Mouse (Mus musculus) midbrain, embryonic 11.5 days (tissue): ENCODE measurements around the gene Cdk2ap1. TPM values are rescaled to one million over a fixed set of nuclear protein-coding genes. Genes with fewer than 3 reads are reported as not detected.

Experiments used
- ATAC-seq: fragments of 200-750 bp; cut with Nextera tagmentation; 2 replicates; pipeline ENCODE4 v1.8.0; 2017; ENCODE audit warnings: moderate TSS enrichment, moderate library complexity; ENCODE audit not compliant: low FRiP score
- DNase-seq: peaks from one replicate; pipeline ENCODE4 v3.0.0; 2015; ENCODE audit warnings: low spot score; ENCODE audit errors: missing footprints
- H3K27ac ChIP-seq: fragments of 300-500 bp; sonication (generic); 2 replicates; pipeline ENCODE4 v1.5.1; 2014; ENCODE audit warnings: low read depth, low read length
- H3K27me3 ChIP-seq: fragments of 300-500 bp; sonication (generic); 2 replicates; pipeline ENCODE4 v1.6.1; 2014; ENCODE audit warnings: mild to moderate bottlenecking, low read length, moderate library complexity, mixed read lengths; ENCODE audit not compliant: control insufficient read depth, insufficient read depth
- H3K36me3 ChIP-seq: fragments of 300-500 bp; sonication (generic); 2 replicates; pipeline ENCODE4 v1.6.1; 2014; ENCODE audit warnings: mild to moderate bottlenecking, low read length, moderate library complexity, mixed read lengths; ENCODE audit not compliant: control insufficient read depth, insufficient read depth
- H3K4me1 ChIP-seq: fragments of 300-500 bp; sonication (generic); 2 replicates; pipeline ENCODE4 v1.6.1; 2014; ENCODE audit warnings: low read length; ENCODE audit not compliant: control insufficient read depth, insufficient read depth
- H3K4me2 ChIP-seq: fragments of 300-500 bp; sonication (generic); 2 replicates; pipeline ENCODE4 v1.6.1; 2014; ENCODE audit warnings: mild to moderate bottlenecking, moderate library complexity
- H3K4me3 ChIP-seq: fragments of 300-500 bp; sonication (generic); 2 replicates; pipeline ENCODE4 v1.5.1; 2014; ENCODE audit warnings: low read depth, low read length
- H3K9ac ChIP-seq: fragments of 300-500 bp; sonication (generic); 2 replicates; pipeline ENCODE4 v1.6.1; 2014; ENCODE audit warnings: low read length
- H3K9me3 ChIP-seq: fragments of 300-500 bp; sonication (generic); 2 replicates; pipeline ENCODE4 v1.6.1; 2016; ENCODE audit warnings: low read length; ENCODE audit not compliant: control insufficient read depth
- WGBS: fragments of 180-500 bp; shearing (Covaris S2); extraction: QIAGEN DNeasy Blood & Tissue Kit; methylation state at CpG from one replicate; pipeline ENCODE4 v1.1.7; 2014; 5-methylcytosine and 5-hydroxymethylcytosine counted together
- polyA plus RNA-seq: library from polyadenylated mRNA; unstranded; fragments of >200 nt; fragmentation: Nextera tagmentation; extraction: Ambion mirVana; gene quantifications from 2 replicates; pipeline ENCODE4 v1.2.1, GENCODE M21; 2014

Gene Cdk2ap1
- polyA plus RNA-seq, 1 experiment from 2014 or later, result 262 TPM

GRCm38 (mm10) chr5:124337909-124338308 is 25.0 kb downstream of the Cdk2ap1 start:
- Histone ChIP-seq H3K4me1 (peaks cover 6% of the 10 kb centered on the region; the same call in 1 of the 2 replicates), H3K36me3 (no peaks in the 10 kb centered on the region), H3K4me2 (no peak overlapping the region), H3K27ac (no peak overlapping the region), H3K4me3 (no peak overlapping the region), H3K9ac (no peak overlapping the region), H3K9me3 (no peaks in the 10 kb centered on the region), H3K27me3 (no peaks in the 10 kb centered on the region)
- 80% methylated on average over 9 of the region's 9 CpGs for WGBS
- no peak for DNase-seq
- no peak for ATAC-seq

GRCm38 (mm10) chr5:124337103-124337502 is 25.8 kb downstream of the Cdk2ap1 start:
- Histone ChIP-seq H3K27me3 (no peaks in the 10 kb centered on the region), H3K36me3 (no peaks in the 10 kb centered on the region), H3K4me1 (peaks cover 6% of the 10 kb centered on the region; the same call in 1 of the 2 replicates), H3K27ac (no peak overlapping the region), H3K4me3 (no peak overlapping the region), H3K4me2 (no peak overlapping the region), H3K9ac (no peak overlapping the region), H3K9me3 (no peaks in the 10 kb centered on the region)
- 92% methylated on average over 9 of the region's 9 CpGs for WGBS
- ATAC-seq (no peak), DNase-seq (no peak)

DNA sequence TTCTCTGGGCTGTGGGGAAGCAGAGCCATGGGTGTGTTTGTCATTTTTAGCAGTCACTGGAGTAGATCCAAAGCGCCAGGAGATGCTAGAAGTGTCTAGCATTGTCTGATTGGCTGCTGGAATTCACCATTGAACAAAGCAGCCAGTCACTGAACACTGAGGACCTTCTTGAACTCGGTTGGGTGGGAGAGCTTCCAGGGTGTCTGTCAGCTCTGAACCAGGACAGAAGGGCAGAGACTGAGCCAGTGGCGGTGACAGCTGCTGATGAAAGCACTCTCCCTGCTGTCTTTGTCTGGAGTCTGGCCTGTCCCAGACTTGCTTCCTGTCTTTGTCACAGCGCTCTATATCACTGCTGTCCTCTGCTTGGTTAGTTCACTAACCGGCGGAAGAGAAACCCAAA is 28.5 kb downstream of the Cdk2ap1 start:
- no peaks in the 10 kb centered on the region for H3K36me3 ChIP-seq
- no peaks in the 10 kb centered on the region for H3K27me3 ChIP-seq
- ATAC-seq (peak; percentile 83), DNase-seq (no peak)
- H3K4me1 ChIP-seq, result peaks cover 6% of the 10 kb centered on the region; the same call in 1 of the 2 replicates
- H3K9me3 ChIP-seq, result no peaks in the 10 kb centered on the region
- 54% methylated on average over 6 of the region's 6 CpGs for WGBS
- H3K4me3 ChIP-seq, result no peak overlapping the region
- no peak overlapping the region for H3K4me2 ChIP-seq
- H3K27ac ChIP-seq, result peak overlapping the region; percentile 75
- peak overlapping the region; percentile 33; the same call in 1 of the 2 replicates for H3K9ac ChIP-seq

DNA sequence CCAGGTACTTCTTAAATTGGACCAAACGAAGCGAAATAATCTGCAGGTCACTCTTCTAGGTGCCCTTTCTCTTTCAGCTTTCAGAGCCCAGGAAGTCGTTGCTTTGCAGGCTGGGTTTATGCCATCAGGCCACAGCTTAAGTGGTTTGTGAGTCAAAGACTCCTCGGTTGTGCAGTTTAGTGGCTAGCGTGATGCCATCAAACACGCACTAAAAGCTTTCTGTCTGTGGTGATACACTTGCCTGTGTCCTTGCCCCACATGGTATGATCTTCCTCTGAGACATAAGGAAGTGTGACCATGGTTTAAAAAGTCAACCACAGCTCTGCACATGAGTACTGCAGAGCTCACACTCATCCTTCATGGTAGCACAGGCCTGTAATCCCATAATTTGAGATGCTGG is 32.8 kb downstream of the Cdk2ap1 start:
- Histone ChIP-seq H3K27me3 (no peaks in the 10 kb centered on the region), H3K9me3 (no peaks in the 10 kb centered on the region), H3K9ac (no peak overlapping the region), H3K4me1 (peaks cover 20% of the 10 kb centered on the region), H3K4me2 (no peak overlapping the region), H3K4me3 (no peak overlapping the region), H3K27ac (no peak overlapping the region), H3K36me3 (no peaks in the 10 kb centered on the region)
- ATAC-seq, result no peak
- no peak for DNase-seq
- WGBS, result 91% methylated on average over 6 of the region's 6 CpGs

DNA sequence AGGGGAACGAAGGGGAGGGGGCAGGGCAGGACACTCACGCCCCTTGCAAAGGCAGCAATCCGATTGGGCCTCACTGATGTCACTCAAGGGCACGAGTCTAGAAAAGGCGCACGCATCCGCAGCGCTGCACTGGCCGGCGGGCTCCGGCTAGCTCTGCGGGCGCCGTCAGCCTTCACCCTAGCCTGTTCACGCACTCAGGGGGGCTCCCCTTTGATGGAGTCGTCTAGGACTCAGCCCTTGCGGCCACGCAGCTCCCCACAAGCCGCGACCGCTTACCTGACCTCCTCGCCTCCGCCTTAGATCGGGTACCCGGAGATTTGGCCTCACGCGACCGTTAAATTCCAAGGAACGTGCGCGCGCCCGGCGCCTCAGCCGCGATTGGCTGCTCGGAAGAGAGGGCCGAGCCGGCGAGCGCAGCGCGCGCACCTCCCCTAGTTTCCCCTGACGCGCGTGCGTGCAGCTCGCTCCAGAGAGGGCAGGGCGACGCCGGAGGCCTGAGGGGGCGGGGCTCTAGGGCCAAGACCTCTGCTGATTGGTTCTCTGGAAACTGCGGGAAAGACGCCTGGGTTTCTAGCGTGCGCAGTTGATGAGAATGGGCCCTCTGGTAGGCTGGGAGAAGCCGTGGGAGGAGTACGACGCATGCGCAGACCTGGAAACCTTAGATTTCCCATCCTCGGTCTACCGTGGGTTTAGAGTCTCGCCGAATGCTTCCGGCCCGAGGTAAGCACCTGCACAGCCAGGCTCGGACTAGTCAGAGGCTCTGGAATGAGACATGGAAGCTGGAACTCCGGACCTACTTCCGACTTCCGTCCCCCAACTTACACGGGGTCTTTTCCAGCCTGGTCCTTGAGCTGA is 35.1 kb downstream of the Cdk2ap1 start, which contains the start of the genes Mphosph9 and 2810006K23Rik:
TSS of gene Mphosph9 (minus strand) at position 463 of the 855 bp plus-strand sequence.
TSS of gene 2810006K23Rik (plus strand) at position 580 of the 855 bp plus-strand sequence.
- DNase-seq, result peak; percentile 100
- no peaks in the 10 kb centered on the region for H3K9me3 ChIP-seq
- H3K27ac ChIP-seq, result peak within 1 kb of the TSS; percentile 95
- H3K4me2 ChIP-seq, result peak within 1 kb of the TSS; percentile 83
- peak within 1 kb of the TSS; percentile 86 for H3K9ac ChIP-seq
- peak; percentile 98 for ATAC-seq
- H3K4me1 ChIP-seq, result peaks cover 14% of the 10 kb centered on the region
- peaks cover 4% of the 10 kb centered on the region; the same call in 1 of the 2 replicates for H3K36me3 ChIP-seq
- peak within 1 kb of the TSS; percentile 73 for H3K4me3 ChIP-seq
- no peaks in the 10 kb centered on the region for H3K27me3 ChIP-seq
- WGBS, result under 1% methylated on average over 69 of the region's 72 CpGs

DNA sequence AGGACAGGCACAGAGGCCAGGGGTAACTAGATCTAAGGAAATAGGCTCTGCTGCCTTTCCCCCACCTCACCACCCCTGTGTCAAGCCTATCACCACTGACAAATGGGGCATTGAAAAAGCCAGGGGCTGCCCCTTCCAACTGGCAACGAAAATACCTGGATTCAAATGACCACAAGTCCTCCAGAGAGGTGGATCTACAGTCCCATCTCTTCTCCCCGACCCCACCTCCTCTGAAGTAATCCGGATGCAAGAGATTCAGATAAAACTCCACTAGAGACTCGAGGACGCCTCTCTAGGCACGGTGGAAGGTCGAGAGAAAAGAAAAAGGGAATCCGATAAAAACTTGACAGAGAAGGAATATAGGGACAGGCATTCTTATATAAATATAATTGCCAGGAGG is 36.1 kb downstream of the Cdk2ap1 start:
- no peaks in the 10 kb centered on the region for H3K9me3 ChIP-seq
- WGBS, result 4% methylated on average over 8 of the region's 8 CpGs
- ATAC-seq, result no peak

GRCm38 (mm10) chr5:124317648-124318047 is 45.2 kb downstream of the Cdk2ap1 start:
- H3K27me3 ChIP-seq, result no peaks in the 10 kb centered on the region
- H3K9ac ChIP-seq, result no peak overlapping the region
- H3K4me1 ChIP-seq, result no peaks in the 10 kb centered on the region
- WGBS, result 91% methylated on average over 7 of the region's 7 CpGs
- no peaks in the 10 kb centered on the region for H3K9me3 ChIP-seq
- ATAC-seq (no peak), DNase-seq (no peak)
- H3K4me2 ChIP-seq, result no peak overlapping the region
- no peak overlapping the region for H3K4me3 ChIP-seq
- H3K27ac ChIP-seq, result no peak overlapping the region
- H3K36me3 ChIP-seq, result peaks cover 26% of the 10 kb centered on the region

More for the DNA sequence above, 36.1 kb downstream of the Cdk2ap1 start:
- Histone ChIP-seq H3K9ac (peak overlapping the region; percentile 86), H3K36me3 (peaks cover 4% of the 10 kb centered on the region; the same call in 1 of the 2 replicates), H3K27ac (no peak overlapping the region), H3K4me1 (peaks cover 14% of the 10 kb centered on the region), H3K27me3 (no peaks in the 10 kb centered on the region), H3K4me2 (peak overlapping the region; percentile 64), H3K4me3 (peak overlapping the region; percentile 73)
- peak; percentile 91 for DNase-seq

GRCm38 (mm10) chr5:124315941-124316340 is 46.9 kb downstream of the Cdk2ap1 start:
- Histone ChIP-seq H3K4me2 (no peak overlapping the region), H3K27me3 (no peaks in the 10 kb centered on the region), H3K4me3 (no peak overlapping the region), H3K27ac (no peak overlapping the region), H3K9ac (no peak overlapping the region), H3K9me3 (peaks cover 4% of the 10 kb centered on the region; the same call in 1 of the 2 replicates), H3K36me3 (peaks cover 34% of the 10 kb centered on the region), H3K4me1 (no peaks in the 10 kb centered on the region)
- no peak for DNase-seq
- no peak for ATAC-seq
- 94% methylated on average over 11 of the region's 11 CpGs for WGBS

DNA sequence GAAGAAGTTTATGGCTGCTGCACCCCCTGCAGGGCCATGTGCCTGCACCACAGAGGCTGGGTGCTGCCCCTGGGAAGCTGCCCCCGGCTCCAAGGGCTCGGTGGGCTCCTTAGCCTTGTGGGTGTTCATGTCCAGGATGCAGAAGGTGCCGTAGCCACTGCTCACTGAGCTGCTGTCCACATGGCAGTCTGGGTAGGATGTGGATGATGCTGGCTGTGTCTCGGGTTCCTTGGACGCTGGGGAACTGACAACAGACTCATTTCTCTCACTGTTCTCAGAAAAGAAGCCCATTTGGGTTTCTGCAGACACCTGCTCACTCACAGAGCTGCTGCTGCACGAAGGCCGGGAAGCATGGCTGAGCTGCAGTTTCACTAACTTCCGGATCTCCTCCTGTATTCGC is 47.4 kb downstream of the Cdk2ap1 start:
- WGBS, result 90% methylated on average over 9 of the region's 9 CpGs
- no peak for ATAC-seq

More for the DNA sequence above, 47.4 kb downstream of the Cdk2ap1 start:
- no peak for DNase-seq
- Histone ChIP-seq H3K4me2 (no peak overlapping the region), H3K4me3 (no peak overlapping the region), H3K36me3 (peaks cover 36% of the 10 kb centered on the region), H3K27ac (no peak overlapping the region), H3K4me1 (no peaks in the 10 kb centered on the region), H3K9me3 (peaks cover 4% of the 10 kb centered on the region; the same call in 1 of the 2 replicates), H3K9ac (no peak overlapping the region), H3K27me3 (no peaks in the 10 kb centered on the region)
